In the genomic region with DNA sequence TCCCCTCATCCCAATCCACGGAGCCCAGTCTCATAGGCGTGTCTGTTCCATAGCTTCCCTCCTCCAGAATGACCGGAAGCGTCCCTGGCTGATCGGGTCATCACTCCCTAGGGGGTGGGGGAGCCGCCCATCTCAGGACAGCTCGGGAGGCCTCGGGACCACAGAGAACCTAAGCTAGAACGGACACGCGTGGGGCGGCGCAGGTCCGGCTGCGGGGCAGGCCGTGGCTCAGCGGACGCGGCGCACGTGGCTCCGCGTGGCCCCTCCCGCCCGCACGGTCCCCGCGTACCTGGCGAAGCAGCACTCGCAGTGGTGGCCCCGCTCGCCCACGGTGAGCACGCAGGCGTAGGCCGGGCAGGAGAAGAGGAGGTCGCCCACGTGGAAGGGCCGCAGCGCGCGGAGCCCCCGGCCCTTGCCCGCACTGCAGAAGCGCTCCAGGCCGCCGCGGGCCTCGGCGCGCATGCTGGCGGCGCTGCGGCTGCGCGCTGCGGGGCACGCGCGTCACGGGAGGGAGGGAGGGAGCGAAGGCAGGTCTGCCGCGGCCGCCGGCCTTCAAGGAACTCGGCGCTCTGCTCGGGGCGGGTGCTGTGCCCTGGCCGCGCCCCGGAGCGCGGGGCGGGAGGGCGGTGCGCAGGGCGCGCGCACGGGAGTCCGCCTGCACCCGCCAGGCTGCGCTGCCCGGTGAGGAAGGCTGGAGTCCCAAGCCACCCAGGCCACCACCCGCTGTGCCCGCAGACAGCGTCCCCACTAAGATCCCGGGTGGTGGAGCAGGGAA, we compare ENCODE assay signal across 8 mouse cellular contexts. TPM values are rescaled to one million over a fixed set of nuclear protein-coding genes. Genes with fewer than 3 reads are reported as not detected.
DNase-seq lines count a peak whose midpoint lies in the region; ATAC-seq lines count a peak whose summit lies in the region.

TSS of gene Smyd2 (minus strand) at position 546 of the 775 bp plus-strand sequence.

- ATAC-seq in inflammation-experienced regulatory T-cells, adult 6 months: peak; percentile 77
- peak; percentile 84 for ATAC-seq in megakaryocyte progenitor cell, adult 5-6 weeks (replicated peaks; ENCODE audit: poor library complexity)
- no peak for ATAC-seq in monocyte, adult 5-6 weeks (replicated peaks; ENCODE audit: insufficient number of reproducible peaks, low FRiP score, low TSS enrichment, poor library complexity, severe bottlenecking)

- intact Hi-C loops in left cerebral cortex, postnatal 14 days (cut with DNase I): loop anchor here (2.0 kb wide), 1 partner anchor 39 kb away; no protein-coding TSS in a partner anchor

- peak; percentile 91 for DNase-seq in adrenal gland, adult 2 months
- peak; percentile 84 for DNase-seq in embryo, embryonic 10.5 days (ENCODE audit: low spot score)
- DNase-seq in gastrocnemius, postnatal 25 days: peak; percentile 83
- peak in 1 of 2 experiments; percentile 53 for DNase-seq in left cerebral cortex, postnatal 14 days (ENCODE audit: low spot score in 2 of 2)
- DNase-seq in right cerebral cortex, postnatal 36 days (ENCODE audit: low spot score in 2 of 2): peak; percentile 33 to 34

RNA-seq across cellular contexts. Expression of gene Smyd2, which starts in this region (rescaled TPM):
- 10 to 100 TPM; 76.9 to 85.2 TPM for total RNA-seq in adrenal gland, adult 2 months (2021)
- 60.6 and 72.5 TPM in 2 replicates for polyA plus RNA-seq in adrenal gland, adult 2 months (2012; rRNA removed)
- 100 to 1,000 TPM; 124 to 197 TPM for total RNA-seq in gastrocnemius, postnatal 25 days (2021)
- 10 to 100 TPM in 2 of 3 experiments, 1 to 10 TPM in 1; 4.9 to 14.0 (median 11.7) TPM for polyA plus RNA-seq in inflammation-experienced regulatory T-cells, adult 6 months (2017; shearing (Covaris generic))
- 100 to 1,000 TPM; 110 to 113 TPM for total RNA-seq in left cerebral cortex, postnatal 14 days (2021)
- 88.9 and 94.8 TPM in 2 replicates for total RNA-seq in megakaryocyte progenitor cell, adult 5-6 weeks (2015)
- 99.6 and 139 TPM in 2 replicates for total RNA-seq in megakaryocyte progenitor cell, adult 5-6 weeks (2017)
- total RNA-seq in monocyte, adult 5-6 weeks (2017): 0.76 to 3.5 TPM (median 0.96 TPM) in 3 replicates

Comparison
In these comparisons a context has a peak if more than half of its experiments do, and no peak if none do; other contexts are left out.
1. RNA of gene Smyd2 (total RNA-seq): 124 to 197 TPM in gastrocnemius, postnatal 25 days, 110 to 113 TPM in left cerebral cortex, postnatal 14 days, 88.9 to 139 TPM in megakaryocyte progenitor cell, adult 5-6 weeks and 76.9 to 85.2 TPM in adrenal gland, adult 2 months; 0.76 to 3.5 TPM in monocyte, adult 5-6 weeks; every median in the first group is over 10 times any median in the second.